In genomic region chr5:117166811-117167365, GRCm38 (mm10) we compare ENCODE assay signal across 21 mouse cellular contexts. TPM values are rescaled to one million over a fixed set of nuclear protein-coding genes. Genes with fewer than 3 reads are reported as not detected.
DNase-seq lines count a peak whose midpoint lies in the region; TF ChIP-seq lines count a peak whose summit lies in the region.
"Had no signal": no experiment of that assay in that cellular context is flagged by ENCODE, and none has a peak within 500 bp of the region (broad histone marks: within the 10 kb centered on the region; RNA-seq: fewer than 3 reads in every experiment).

No protein-coding gene starts in this region.

- TF ChIP-seq CTCF in cerebellum, adult 2 months (IDR thresholded peaks at IDR 0.05; ENCODE audit: borderline replicate concordance, insufficient read depth, low read depth, low read length) = no peak

- no peaks in the 10 kb centered on the region for H3K27me3 ChIP-seq in cerebellum, adult 2 months (ENCODE audit: control insufficient read depth, insufficient read depth, low read length)
- H3K27me3 ChIP-seq: heart, embryonic 12.5 days; hindbrain, embryonic 13.5 days; midbrain, embryonic 15.5 days had no signal

- DNase-seq in left cerebral cortex, postnatal 4 days = peak; percentile 6
- DNase-seq in left cerebral cortex, adult 8-10 months (ENCODE audit: low spot score in 2 of 2) = no peak
- DNase-seq in cerebellum, adult 2 months = peak; percentile 94 to 99
- DNase-seq in cerebellum, postnatal 25 days = peak; percentile 93 to 95
- peak; percentile 35 to 49 for DNase-seq in gastrocnemius, postnatal 36 days
- no peak for DNase-seq in adrenal gland, postnatal 36 days
- DNase-seq in right cerebral cortex, adult 2 months (ENCODE audit: low spot score in 2 of 2) = no peak
- DNase-seq: adrenal gland, adult 2 months; forebrain, postnatal 0 days; heart, postnatal 14 days; layer of hippocampus, postnatal 36 days; lung, adult 18-20 months; lung, postnatal 14 days; thymus, postnatal 25 days had no signal

- 20% methylated on average over 11 of the region's 11 CpGs for WGBS in cerebellum, adult 2 months

- intact Hi-C loops in left cerebral cortex, postnatal 4 days (cut with DNase I) = no loop called here
- intact Hi-C loops in gastrocnemius, postnatal 36 days (cut with DNase I) = loop anchor here (5.0 kb wide), 1 partner anchor 50 kb away; the partner anchor contains the start of gene Suds3

- H3K27ac ChIP-seq in cerebellum, adult 2 months (ENCODE audit: insufficient read depth, low read length) = no peak overlapping the region; the same call in 1 of the 2 replicates
- H3K27ac ChIP-seq: forebrain, embryonic 10.5 days; hindbrain, embryonic 13.5 days; kidney, postnatal 0 days; midbrain, embryonic 15.5 days; stomach, postnatal 0 days had no signal

- no peak for TF ChIP-seq POLR2A in cerebellum, adult 2 months (IDR thresholded peaks at IDR 0.05; ENCODE audit: borderline replicate concordance, insufficient read depth, low read length)

- no peak overlapping the region for H3K4me3 ChIP-seq in cerebellum, adult 2 months (replicated peaks; ENCODE audit: insufficient read depth, low read depth, low read length)
- H3K4me3 ChIP-seq: forebrain, embryonic 10.5 days; heart, embryonic 12.5 days; hindbrain, embryonic 13.5 days; midbrain, embryonic 15.5 days; myocyte had no signal

- H3K4me1 ChIP-seq in cerebellum, adult 2 months (ENCODE audit: control insufficient read depth, insufficient read depth, low read length) = peaks cover 47% of the 10 kb centered on the region
- H3K4me1 ChIP-seq: heart, embryonic 12.5 days; hindbrain, embryonic 13.5 days; midbrain, embryonic 15.5 days had no signal

RNA-seq across cellular contexts. Expression of gene Taok3, which starts 47.0 kb away (rescaled TPM):
- total RNA-seq in left cerebral cortex, postnatal 4 days (2021) = 10 to 100 TPM; 80.6 to 85.3 TPM
- total RNA-seq in left cerebral cortex, adult 8-10 months (2022) = 10 to 100 TPM; 49.5 to 55.4 (median 52.4) TPM
- 43.6 and 47.0 TPM in 2 replicates for polyA plus RNA-seq in cerebellum, adult 2 months (2012; rRNA removed)
- total RNA-seq in gastrocnemius, postnatal 36 days (2021) = 1 to 10 TPM; 3.9 to 4.3 TPM
- 10 to 100 TPM; 31.3 to 40.7 TPM for total RNA-seq in adrenal gland, postnatal 36 days (2021)

RNA-seq across cellular contexts. Expression of gene Suds3, which starts 51.0 kb away (rescaled TPM):
- total RNA-seq in left cerebral cortex, postnatal 4 days (2021) = 10 to 100 TPM; 81.4 to 81.6 TPM
- total RNA-seq in left cerebral cortex, adult 8-10 months (2022) = 100 to 1,000 TPM; 114 to 150 (median 121) TPM
- 119 and 127 TPM in 2 replicates for polyA plus RNA-seq in cerebellum, adult 2 months (2012; rRNA removed)
- 10 to 100 TPM; 70.7 to 72.4 TPM for total RNA-seq in gastrocnemius, postnatal 36 days (2021)
- total RNA-seq in adrenal gland, postnatal 36 days (2021) = 100 to 1,000 TPM; 115 to 134 TPM

Comparison
In these comparisons a context has a peak if more than half of its experiments do, and no peak if none do; other contexts are left out.
1. DNase-seq: peak in left cerebral cortex, postnatal 4 days (single experiment), cerebellum, adult 2 months (2 of 2), cerebellum, postnatal 25 days (2 of 2) and gastrocnemius, postnatal 36 days (2 of 2); none in left cerebral cortex, adult 8-10 months (0 of 2), adrenal gland, postnatal 36 days (0 of 2) and right cerebral cortex, adult 2 months (0 of 2).
2. RNA of gene Taok3, which starts 47.0 kb away (total RNA-seq): 80.6 to 85.3 TPM in left cerebral cortex, postnatal 4 days, 49.5 to 55.4 TPM in left cerebral cortex, adult 8-10 months and 31.3 to 40.7 TPM in adrenal gland, postnatal 36 days; 3.9 to 4.3 TPM in gastrocnemius, postnatal 36 days; every median in the first group is over 4 times any median in the second.